Mouse (Mus musculus): ENCODE data around the gene Srsf2. TPM values are rescaled to one million over a fixed set of nuclear protein-coding genes. Genes with fewer than 3 reads are reported as not detected.

Gene Srsf2
- polyA plus RNA-seq, 1 experiment from 2014 or later: 917 TPM

DNA sequence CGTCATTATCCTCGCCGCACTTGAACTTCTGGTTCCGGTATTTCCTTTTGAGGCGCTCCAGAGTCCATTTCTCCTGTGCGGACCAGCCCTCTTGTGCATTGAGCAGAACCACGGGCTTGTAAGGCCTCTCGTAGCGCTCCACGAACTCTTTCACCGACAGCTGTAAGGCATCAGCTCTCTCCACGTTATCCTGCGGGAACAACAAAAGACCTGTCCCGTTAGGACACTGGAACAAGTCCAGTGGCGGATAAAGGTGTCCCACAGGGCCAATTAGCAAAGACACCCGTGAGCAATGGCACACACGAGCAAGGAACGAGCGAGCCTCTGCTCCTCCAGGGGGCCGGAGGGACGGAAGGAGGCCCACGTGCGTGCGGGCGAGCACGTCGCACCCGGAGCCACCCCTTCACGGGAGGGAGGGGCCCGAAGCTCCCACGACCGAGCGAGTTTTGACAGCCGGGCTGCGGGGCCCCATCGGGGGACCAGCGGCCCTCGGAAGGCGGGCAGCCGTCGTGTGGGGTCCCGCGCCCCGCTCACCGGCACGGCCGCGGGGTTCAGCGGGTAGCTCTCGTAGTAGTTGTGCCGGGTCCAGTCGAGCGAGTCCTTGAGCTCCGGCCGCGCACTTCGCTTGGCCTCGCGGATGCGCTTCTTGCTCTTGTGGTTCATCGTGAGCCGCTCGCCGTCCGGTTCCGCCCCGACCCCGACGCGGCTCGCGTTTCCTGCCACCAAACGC lies 10.2 kb downstream of the Srsf2 start:
- Histone ChIP-seq H3K9ac (ENCODE audit: low read length) (peak overlapping the region; percentile 86), H3K27ac (ENCODE audit: low read depth, low read length) (peak overlapping the region; percentile 97), H3K4me1 (ENCODE audit: control insufficient read depth, insufficient read depth, low read length) (peaks cover 30% of the 10 kb centered on the region), H3K27me3 (ENCODE audit: control insufficient read depth, insufficient read depth, low read length) (no peaks in the 10 kb centered on the region), H3K36me3 (ENCODE audit: control insufficient read depth, insufficient read depth, low read length) (peaks cover 14% of the 10 kb centered on the region), H3K4me2 (ENCODE audit: low read depth) (peak overlapping the region; percentile 89), H3K9me3 (ENCODE audit: control insufficient read depth, low read length) (no peaks in the 10 kb centered on the region), H3K4me3 (ENCODE audit: low read depth, low read length) (peak overlapping the region; percentile 88)
- WGBS: under 1% methylated on average over 73 of the region's 73 CpGs
- ATAC-seq (ENCODE audit: insufficient read depth, low FRiP score, low TSS enrichment) (peak; percentile 58), DNase-seq (ENCODE audit: low spot score) (peak; percentile 82)

DNA sequence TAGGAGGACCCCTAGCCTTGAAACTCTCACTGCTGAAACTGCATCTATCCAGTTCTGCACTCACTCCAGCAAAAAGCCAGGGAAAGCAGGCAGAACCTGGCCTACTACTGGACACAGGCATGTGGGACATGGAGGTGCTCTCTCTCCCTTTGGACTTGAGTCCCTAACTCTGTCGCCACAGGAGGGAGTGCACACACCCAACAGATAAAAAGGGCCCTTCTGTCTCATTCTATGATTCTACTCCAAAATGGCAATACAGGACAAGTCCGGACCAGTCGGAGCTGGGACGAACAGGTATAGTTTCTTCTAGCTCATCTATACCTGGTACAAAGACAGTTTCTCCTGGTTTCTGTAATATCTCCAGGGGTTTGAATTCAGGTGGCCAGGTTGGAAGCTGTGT lies 12.1 kb downstream of the Srsf2 start:
- Histone ChIP-seq H3K27me3 (ENCODE audit: control insufficient read depth, insufficient read depth, low read length) (no peaks in the 10 kb centered on the region), H3K4me3 (ENCODE audit: low read depth, low read length) (peak overlapping the region; percentile 88; the same call in 1 of the 2 replicates), H3K9ac (ENCODE audit: low read length) (no peak overlapping the region), H3K9me3 (ENCODE audit: control insufficient read depth, low read length) (no peaks in the 10 kb centered on the region), H3K27ac (ENCODE audit: low read depth, low read length) (no peak overlapping the region), H3K36me3 (ENCODE audit: control insufficient read depth, insufficient read depth, low read length) (peaks cover 19% of the 10 kb centered on the region), H3K4me2 (ENCODE audit: low read depth) (peak overlapping the region; percentile 89), H3K4me1 (ENCODE audit: control insufficient read depth, insufficient read depth, low read length) (peaks cover 30% of the 10 kb centered on the region)
- DNase-seq (ENCODE audit: low spot score) (no peak), ATAC-seq (ENCODE audit: insufficient read depth, low FRiP score, low TSS enrichment) (no peak)
- 85% methylated on average over 4 of the region's 4 CpGs for WGBS

DNA sequence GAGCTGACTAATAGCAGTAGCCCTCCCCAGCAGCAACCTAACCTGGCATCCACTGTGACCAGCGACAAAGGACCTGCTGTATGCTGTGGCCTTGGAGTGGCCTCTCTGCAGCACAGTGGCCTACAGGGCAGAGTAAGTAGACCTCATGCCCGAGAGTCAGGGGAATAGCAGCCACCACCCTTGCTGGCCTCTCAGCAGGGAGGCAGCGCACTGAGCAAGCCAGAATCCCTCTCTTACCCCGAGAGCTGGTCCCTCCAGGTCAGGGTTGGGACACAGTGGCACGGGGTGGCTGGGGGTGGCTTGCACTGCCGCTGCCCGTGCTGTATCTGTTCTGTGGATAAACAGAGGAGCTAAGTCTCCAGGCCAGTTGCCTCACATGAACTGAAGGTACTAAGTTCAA lies 13.3 kb downstream of the Srsf2 start:
- Histone ChIP-seq H3K27ac (ENCODE audit: low read depth, low read length) (no peak overlapping the region), H3K9ac (ENCODE audit: low read length) (peak overlapping the region; percentile 32; the same call in 1 of the 2 replicates), H3K4me3 (ENCODE audit: low read depth, low read length) (no peak overlapping the region), H3K9me3 (ENCODE audit: control insufficient read depth, low read length) (no peaks in the 10 kb centered on the region), H3K27me3 (ENCODE audit: control insufficient read depth, insufficient read depth, low read length) (no peaks in the 10 kb centered on the region), H3K36me3 (ENCODE audit: control insufficient read depth, insufficient read depth, low read length) (peaks cover 23% of the 10 kb centered on the region), H3K4me1 (ENCODE audit: control insufficient read depth, insufficient read depth, low read length) (peaks cover 28% of the 10 kb centered on the region), H3K4me2 (ENCODE audit: low read depth) (no peak overlapping the region)
- WGBS: 82% methylated on average over 7 of the region's 7 CpGs
- ATAC-seq (ENCODE audit: insufficient read depth, low FRiP score, low TSS enrichment) (no peak), DNase-seq (ENCODE audit: low spot score) (no peak)

DNA sequence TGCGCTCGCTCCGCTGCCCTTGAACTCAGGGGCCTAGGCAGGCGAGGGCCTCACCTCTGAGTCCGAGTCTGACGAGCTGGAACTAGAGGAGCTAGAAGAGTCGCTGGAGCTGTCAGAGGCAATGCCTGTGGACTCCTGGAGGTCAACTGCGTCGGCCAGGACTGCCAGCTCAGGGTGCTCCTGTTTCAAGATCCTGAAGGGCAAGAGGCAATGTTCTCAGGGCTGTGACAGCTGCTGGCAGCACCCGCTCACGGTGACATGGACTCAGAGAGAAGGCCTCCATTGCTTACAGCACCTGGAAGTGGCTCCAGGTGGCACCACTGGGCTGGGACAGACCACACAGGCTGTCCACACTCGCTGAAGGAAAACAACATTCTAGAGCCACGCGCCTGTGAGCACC lies 14.0 kb downstream of the Srsf2 start:
- no peak overlapping the region for H3K4me2 ChIP-seq (ENCODE audit: low read depth)
- H3K36me3 ChIP-seq (ENCODE audit: control insufficient read depth, insufficient read depth, low read length): peaks cover 29% of the 10 kb centered on the region
- no peak overlapping the region for H3K9ac ChIP-seq (ENCODE audit: low read length)
- peaks cover 21% of the 10 kb centered on the region for H3K4me1 ChIP-seq (ENCODE audit: control insufficient read depth, insufficient read depth, low read length)
- WGBS: 91% methylated on average over 14 of the region's 14 CpGs
- ATAC-seq (ENCODE audit: insufficient read depth, low FRiP score, low TSS enrichment) (no peak), DNase-seq (ENCODE audit: low spot score) (no peak)
- no peak overlapping the region for H3K4me3 ChIP-seq (ENCODE audit: low read depth, low read length)
- no peaks in the 10 kb centered on the region for H3K27me3 ChIP-seq (ENCODE audit: control insufficient read depth, insufficient read depth, low read length)
- no peak overlapping the region for H3K27ac ChIP-seq (ENCODE audit: low read depth, low read length)
- H3K9me3 ChIP-seq (ENCODE audit: control insufficient read depth, low read length): no peaks in the 10 kb centered on the region

DNA sequence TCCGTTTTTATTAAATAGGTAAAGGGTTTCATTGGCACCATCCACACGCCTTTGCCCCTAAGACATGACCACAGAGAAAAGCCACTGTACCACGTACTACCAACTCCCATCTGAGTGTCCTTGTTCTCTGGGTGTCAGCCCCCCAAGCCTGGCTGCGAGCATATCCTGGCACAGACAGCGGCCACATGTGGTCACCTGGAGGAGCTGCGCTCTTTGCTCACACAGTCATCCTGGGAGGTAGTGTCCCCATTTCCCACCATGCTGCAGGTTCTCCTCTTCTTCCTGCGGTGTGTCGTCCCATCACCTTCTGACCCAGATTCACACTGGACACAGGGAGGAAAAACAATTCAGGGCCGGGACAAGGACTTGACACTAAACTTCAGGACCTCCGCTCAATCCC lies 15.5 kb downstream of the Srsf2 start:
- WGBS: 95% methylated on average over 10 of the region's 10 CpGs
- Histone ChIP-seq H3K9ac (ENCODE audit: low read length) (no peak overlapping the region), H3K4me3 (ENCODE audit: low read depth, low read length) (no peak overlapping the region), H3K27ac (ENCODE audit: low read depth, low read length) (no peak overlapping the region), H3K4me1 (ENCODE audit: control insufficient read depth, insufficient read depth, low read length) (peaks cover 21% of the 10 kb centered on the region), H3K27me3 (ENCODE audit: control insufficient read depth, insufficient read depth, low read length) (no peaks in the 10 kb centered on the region), H3K4me2 (ENCODE audit: low read depth) (no peak overlapping the region), H3K9me3 (ENCODE audit: control insufficient read depth, low read length) (no peaks in the 10 kb centered on the region), H3K36me3 (ENCODE audit: control insufficient read depth, insufficient read depth, low read length) (peaks cover 29% of the 10 kb centered on the region)
- ATAC-seq (ENCODE audit: insufficient read depth, low FRiP score, low TSS enrichment) (no peak), DNase-seq (ENCODE audit: low spot score) (no peak)

DNA sequence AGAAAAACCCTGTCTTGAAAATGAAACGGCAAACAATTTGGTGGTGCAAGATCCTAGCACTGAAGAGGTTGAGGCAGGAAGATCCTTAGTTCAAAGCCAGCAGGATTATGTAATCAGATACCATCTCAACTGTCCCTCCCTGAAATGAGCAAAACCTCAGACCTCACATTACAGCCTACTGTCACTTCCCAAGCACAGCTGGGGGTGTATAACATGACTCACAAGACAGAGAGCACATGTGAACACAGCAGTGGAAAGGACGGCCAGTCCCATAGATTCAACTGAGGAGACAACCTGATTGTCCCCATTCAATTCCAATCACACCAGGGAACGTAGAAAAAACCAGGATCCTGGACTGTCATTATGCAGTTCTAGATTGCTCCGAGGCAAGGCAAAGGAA lies 16.6 kb downstream of the Srsf2 start:
- peaks cover 13% of the 10 kb centered on the region for H3K4me1 ChIP-seq (ENCODE audit: control insufficient read depth, insufficient read depth, low read length)
- no peak overlapping the region for H3K4me2 ChIP-seq (ENCODE audit: low read depth)
- WGBS: 91% methylated on average over 4 of the region's 4 CpGs
- no peak for DNase-seq (ENCODE audit: low spot score)
- H3K36me3 ChIP-seq (ENCODE audit: control insufficient read depth, insufficient read depth, low read length): peaks cover 29% of the 10 kb centered on the region
- no peaks in the 10 kb centered on the region for H3K9me3 ChIP-seq (ENCODE audit: control insufficient read depth, low read length)
- ATAC-seq (ENCODE audit: insufficient read depth, low FRiP score, low TSS enrichment): no peak
- H3K4me3 ChIP-seq (ENCODE audit: low read depth, low read length): no peak overlapping the region
- H3K27ac ChIP-seq (ENCODE audit: low read depth, low read length): no peak overlapping the region
- H3K9ac ChIP-seq (ENCODE audit: low read length): no peak overlapping the region
- H3K27me3 ChIP-seq (ENCODE audit: control insufficient read depth, insufficient read depth, low read length): no peaks in the 10 kb centered on the region

DNA sequence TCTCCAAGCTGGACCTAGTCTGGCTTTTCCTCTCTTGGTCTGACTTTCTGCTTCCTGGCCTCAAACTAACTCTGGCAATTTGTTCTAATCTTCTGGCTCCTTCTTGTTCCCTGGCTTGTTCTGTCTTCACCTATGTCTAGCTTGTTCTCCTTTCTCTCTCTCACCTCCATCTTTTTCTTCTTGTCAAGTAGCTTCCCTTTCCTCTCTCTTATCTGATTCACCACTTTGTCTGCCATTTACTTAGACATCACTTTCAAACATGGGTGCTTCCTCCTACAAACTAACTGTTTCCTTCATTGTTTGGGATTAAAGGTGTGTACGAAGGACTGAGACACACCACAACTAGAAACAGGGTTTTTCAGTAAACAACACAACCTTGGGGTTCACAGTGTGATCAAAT lies 17.9 kb downstream of the Srsf2 start:
- no peak overlapping the region for H3K4me2 ChIP-seq (ENCODE audit: low read depth)
- no peaks in the 10 kb centered on the region for H3K27me3 ChIP-seq (ENCODE audit: control insufficient read depth, insufficient read depth, low read length)
- H3K9ac ChIP-seq (ENCODE audit: low read length): no peak overlapping the region
- ATAC-seq (ENCODE audit: insufficient read depth, low FRiP score, low TSS enrichment) (no peak), DNase-seq (ENCODE audit: low spot score) (no peak)
- H3K36me3 ChIP-seq (ENCODE audit: control insufficient read depth, insufficient read depth, low read length): peaks cover 23% of the 10 kb centered on the region
- no peak overlapping the region for H3K27ac ChIP-seq (ENCODE audit: low read depth, low read length)
- H3K9me3 ChIP-seq (ENCODE audit: control insufficient read depth, low read length): no peaks in the 10 kb centered on the region
- WGBS: 85% methylated on average over 1 of the region's 1 CpGs
- no peaks in the 10 kb centered on the region for H3K4me1 ChIP-seq (ENCODE audit: control insufficient read depth, insufficient read depth, low read length)
- no peak overlapping the region for H3K4me3 ChIP-seq (ENCODE audit: low read depth, low read length)

DNA sequence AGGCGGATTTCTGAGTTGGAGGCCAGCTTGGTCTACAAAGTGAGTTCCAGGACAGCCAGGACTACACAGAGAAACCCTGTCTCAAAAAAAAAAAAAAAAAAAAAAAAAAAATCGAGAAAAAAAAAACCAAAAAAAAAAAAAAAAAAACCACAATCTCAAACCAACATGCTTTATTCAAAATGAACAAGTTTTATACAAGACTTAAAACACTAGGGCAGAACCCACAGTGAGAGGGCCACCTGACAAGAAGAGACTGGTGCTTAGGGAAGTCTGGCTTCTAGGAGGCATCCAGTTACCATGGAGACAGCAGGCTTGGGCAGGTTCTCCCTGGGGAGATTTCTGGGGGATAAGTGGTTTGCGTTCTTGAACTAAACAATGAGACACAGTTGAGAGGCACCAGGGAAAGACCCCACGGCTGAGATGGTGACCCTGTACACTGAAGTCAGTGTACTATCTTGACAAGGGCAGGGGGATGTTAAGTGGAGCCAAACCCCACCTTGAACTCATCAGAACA lies 20.7 kb downstream of the Srsf2 start:
- H3K27ac ChIP-seq (ENCODE audit: low read depth, low read length): no peak overlapping the region
- H3K4me3 ChIP-seq (ENCODE audit: low read depth, low read length): no peak overlapping the region
- H3K4me1 ChIP-seq (ENCODE audit: control insufficient read depth, insufficient read depth, low read length): peaks cover 3% of the 10 kb centered on the region; the same call in 1 of the 2 replicates
- no peak overlapping the region for H3K4me2 ChIP-seq (ENCODE audit: low read depth)
- H3K9ac ChIP-seq (ENCODE audit: low read length): no peak overlapping the region
- H3K27me3 ChIP-seq (ENCODE audit: control insufficient read depth, insufficient read depth, low read length): no peaks in the 10 kb centered on the region
- 37% methylated on average over 4 of the region's 4 CpGs for WGBS
- peaks cover 12% of the 10 kb centered on the region for H3K36me3 ChIP-seq (ENCODE audit: control insufficient read depth, insufficient read depth, low read length)
- DNase-seq (ENCODE audit: low spot score): peak; percentile 40
- ATAC-seq (ENCODE audit: insufficient read depth, low FRiP score, low TSS enrichment): no peak
- H3K9me3 ChIP-seq (ENCODE audit: control insufficient read depth, low read length): no peaks in the 10 kb centered on the region

Measured in neural tube, embryonic 11.5 days (tissue).